Mouse (Mus musculus): ENCODE data around the gene Snx29. TPM values are rescaled to one million over a fixed set of nuclear protein-coding genes. Genes with fewer than 3 reads are reported as not detected.

Gene Snx29
- polyA plus RNA-seq, 1 experiment from 2014 or later = 4.0 TPM

GRCm38 (mm10) chr16:11495923-11496616, 173.4 kb downstream of the Snx29 start:
- Histone ChIP-seq H3K9ac (no peak overlapping the region), H3K4me1 (replicated peaks) (peaks cover 22% of the 10 kb centered on the region), H3K27ac (replicated peaks) (no peak overlapping the region), H3K27me3 (no peaks in the 10 kb centered on the region), H3K4me2 (no peak overlapping the region), H3K36me3 (replicated peaks) (no peaks in the 10 kb centered on the region), H3K4me3 (replicated peaks) (no peak overlapping the region), H3K9me3 (replicated peaks) (no peaks in the 10 kb centered on the region)
- no peak for ATAC-seq (ENCODE audit: insufficient read depth)
- 35% methylated on average over 10 of the region's 10 CpGs for WGBS (ENCODE audit: insufficient replicate concordance)

GRCm38 (mm10) chr16:11496721-11497120, 174.0 kb downstream of the Snx29 start:
- no peak overlapping the region for H3K9ac ChIP-seq
- WGBS (ENCODE audit: insufficient replicate concordance) = 64% methylated on average over 3 of the region's 3 CpGs
- no peaks in the 10 kb centered on the region for H3K9me3 ChIP-seq (replicated peaks)
- H3K4me2 ChIP-seq = no peak overlapping the region
- H3K4me3 ChIP-seq (replicated peaks) = no peak overlapping the region
- H3K36me3 ChIP-seq (replicated peaks) = no peaks in the 10 kb centered on the region
- no peaks in the 10 kb centered on the region for H3K27me3 ChIP-seq
- H3K4me1 ChIP-seq (replicated peaks) = peaks cover 22% of the 10 kb centered on the region
- H3K27ac ChIP-seq (replicated peaks) = no peak overlapping the region
- ATAC-seq (ENCODE audit: insufficient read depth) = no peak

GRCm38 (mm10) chr16:11500061-11500460, 177.4 kb downstream of the Snx29 start:
- ATAC-seq (ENCODE audit: insufficient read depth) = no peak
- WGBS (ENCODE audit: insufficient replicate concordance) = 64% methylated on average over 4 of the region's 4 CpGs
- no peak overlapping the region for H3K4me3 ChIP-seq (replicated peaks)
- H3K4me2 ChIP-seq = no peak overlapping the region
- H3K9me3 ChIP-seq (replicated peaks) = no peaks in the 10 kb centered on the region
- H3K36me3 ChIP-seq (replicated peaks) = no peaks in the 10 kb centered on the region
- H3K9ac ChIP-seq = no peak overlapping the region
- H3K27me3 ChIP-seq = no peaks in the 10 kb centered on the region
- no peak overlapping the region for H3K27ac ChIP-seq (replicated peaks)
- H3K4me1 ChIP-seq (replicated peaks) = peaks cover 22% of the 10 kb centered on the region

DNA sequence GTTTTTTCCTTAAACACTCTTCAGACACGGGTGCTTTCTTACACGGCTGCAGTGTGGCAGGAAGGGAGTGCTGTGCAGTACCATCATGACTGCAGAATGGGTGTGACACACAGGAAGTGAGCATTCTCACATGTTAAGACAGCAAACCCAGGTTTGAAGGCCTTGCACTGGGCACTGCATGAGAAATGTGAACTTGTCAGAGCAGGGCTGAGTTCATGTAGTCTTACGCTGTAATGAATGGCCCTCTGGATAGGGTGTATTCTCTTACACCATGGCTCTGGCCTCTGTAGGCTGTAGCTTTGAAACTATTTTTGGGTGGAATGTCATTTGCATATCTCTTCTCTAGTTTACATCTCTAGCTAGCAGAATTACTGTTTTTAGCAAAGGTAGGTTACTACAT, 178.4 kb downstream of the Snx29 start:
- no peak for ATAC-seq (ENCODE audit: insufficient read depth)
- no peaks in the 10 kb centered on the region for H3K9me3 ChIP-seq (replicated peaks)
- H3K27me3 ChIP-seq = no peaks in the 10 kb centered on the region
- 61% methylated on average over 3 of the region's 3 CpGs for WGBS (ENCODE audit: insufficient replicate concordance)
- no peak overlapping the region for H3K4me2 ChIP-seq
- no peak overlapping the region for H3K9ac ChIP-seq
- H3K4me3 ChIP-seq (replicated peaks) = no peak overlapping the region
- peaks cover 22% of the 10 kb centered on the region for H3K4me1 ChIP-seq (replicated peaks)
- H3K27ac ChIP-seq (replicated peaks) = no peak overlapping the region
- H3K36me3 ChIP-seq (replicated peaks) = no peaks in the 10 kb centered on the region

- no peak overlapping the region for H3K27ac ChIP-seq (replicated peaks)
- no peak overlapping the region for H3K4me2 ChIP-seq
- no peak overlapping the region for H3K4me3 ChIP-seq (replicated peaks)
- peaks cover 19% of the 10 kb centered on the region for H3K4me1 ChIP-seq (replicated peaks)
- no peaks in the 10 kb centered on the region for H3K36me3 ChIP-seq (replicated peaks)
- no peak for ATAC-seq (ENCODE audit: insufficient read depth)
- no peaks in the 10 kb centered on the region for H3K9me3 ChIP-seq (replicated peaks)
- H3K27me3 ChIP-seq = no peaks in the 10 kb centered on the region
- no peak overlapping the region for H3K9ac ChIP-seq
- 65% methylated on average over 2 of the region's 2 CpGs for WGBS (ENCODE audit: insufficient replicate concordance)
Measured at GRCm38 (mm10) chr16:11501611-11502010, 178.9 kb downstream of the Snx29 start.

DNA sequence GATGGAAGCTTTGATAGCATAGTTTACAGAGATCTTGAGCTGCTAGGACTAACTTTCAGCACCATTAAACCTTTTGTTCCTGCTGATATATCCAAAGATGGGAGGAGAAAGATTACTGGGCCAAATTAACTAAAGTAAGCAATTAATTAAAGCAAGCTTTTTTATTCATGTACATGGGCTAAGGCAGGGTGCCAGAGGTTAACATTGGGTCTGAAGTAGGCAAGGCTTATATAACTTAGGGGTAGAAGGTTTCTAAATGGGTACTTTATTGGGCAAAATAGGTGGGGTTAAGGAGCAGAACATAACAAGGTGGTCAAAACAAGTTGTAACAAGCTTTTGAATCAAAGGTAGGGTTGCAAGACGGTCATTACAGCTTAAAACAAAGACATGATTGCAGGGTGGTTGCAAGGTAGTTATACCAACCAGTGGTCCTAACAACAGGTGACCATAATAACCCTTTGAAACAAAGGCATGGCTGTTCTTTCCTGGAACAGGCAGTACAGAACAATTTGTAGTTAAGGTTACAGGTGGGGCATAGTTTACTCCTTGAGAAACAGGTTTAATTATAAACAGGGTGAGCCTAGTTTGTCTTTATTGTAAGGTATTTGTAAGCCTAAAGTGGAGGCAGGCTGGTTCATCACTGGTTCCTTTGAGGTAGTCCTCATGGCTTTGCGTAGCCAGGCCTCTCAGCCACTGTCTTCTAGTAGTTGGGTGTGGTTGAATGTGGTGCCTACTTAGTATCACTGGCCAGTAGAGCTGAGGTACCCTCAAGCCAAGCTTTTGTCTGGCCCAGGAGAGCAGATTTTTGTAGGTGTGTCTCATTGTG, 182.2 kb downstream of the Snx29 start:
- Histone ChIP-seq H3K36me3 (replicated peaks) (no peaks in the 10 kb centered on the region), H3K4me3 (replicated peaks) (no peak overlapping the region), H3K27me3 (no peaks in the 10 kb centered on the region), H3K4me2 (no peak overlapping the region), H3K27ac (replicated peaks) (no peak overlapping the region), H3K9me3 (replicated peaks) (no peaks in the 10 kb centered on the region), H3K9ac (no peak overlapping the region), H3K4me1 (replicated peaks) (no peaks in the 10 kb centered on the region)
- no peak for ATAC-seq (ENCODE audit: insufficient read depth)
- WGBS (ENCODE audit: insufficient replicate concordance) = 62% methylated on average over 2 of the region's 2 CpGs

GRCm38 (mm10) chr16:11505492-11506176, 182.9 kb downstream of the Snx29 start:
- Histone ChIP-seq H3K4me3 (replicated peaks) (no peak overlapping the region), H3K27me3 (no peaks in the 10 kb centered on the region), H3K9me3 (replicated peaks) (no peaks in the 10 kb centered on the region), H3K9ac (no peak overlapping the region), H3K27ac (replicated peaks) (no peak overlapping the region), H3K4me1 (replicated peaks) (no peaks in the 10 kb centered on the region), H3K4me2 (no peak overlapping the region), H3K36me3 (replicated peaks) (no peaks in the 10 kb centered on the region)
- 55% methylated on average over 5 of the region's 5 CpGs for WGBS (ENCODE audit: insufficient replicate concordance)
- ATAC-seq (ENCODE audit: insufficient read depth) = no peak

GRCm38 (mm10) chr16:11507188-11507731, 184.6 kb downstream of the Snx29 start:
- Histone ChIP-seq H3K27ac (replicated peaks) (no peak overlapping the region), H3K9me3 (replicated peaks) (no peaks in the 10 kb centered on the region), H3K9ac (no peak overlapping the region), H3K36me3 (replicated peaks) (no peaks in the 10 kb centered on the region), H3K4me1 (replicated peaks) (no peaks in the 10 kb centered on the region), H3K4me3 (replicated peaks) (no peak overlapping the region), H3K27me3 (no peaks in the 10 kb centered on the region), H3K4me2 (no peak overlapping the region)
- WGBS (ENCODE audit: insufficient replicate concordance) = 80% methylated on average over 9 of the region's 9 CpGs
- ATAC-seq (ENCODE audit: insufficient read depth) = no peak

- H3K9me3 ChIP-seq (replicated peaks) = no peaks in the 10 kb centered on the region
- no peak overlapping the region for H3K9ac ChIP-seq
- WGBS (ENCODE audit: insufficient replicate concordance) = 75% methylated on average over 7 of the region's 7 CpGs
- no peak overlapping the region for H3K4me2 ChIP-seq
- no peaks in the 10 kb centered on the region for H3K4me1 ChIP-seq (replicated peaks)
- ATAC-seq (ENCODE audit: insufficient read depth) = no peak
- no peaks in the 10 kb centered on the region for H3K36me3 ChIP-seq (replicated peaks)
- H3K27me3 ChIP-seq = no peaks in the 10 kb centered on the region
- H3K4me3 ChIP-seq (replicated peaks) = no peak overlapping the region
- no peak overlapping the region for H3K27ac ChIP-seq (replicated peaks)
Measured at GRCm38 (mm10) chr16:11508341-11508740, 185.6 kb downstream of the Snx29 start.

DNA sequence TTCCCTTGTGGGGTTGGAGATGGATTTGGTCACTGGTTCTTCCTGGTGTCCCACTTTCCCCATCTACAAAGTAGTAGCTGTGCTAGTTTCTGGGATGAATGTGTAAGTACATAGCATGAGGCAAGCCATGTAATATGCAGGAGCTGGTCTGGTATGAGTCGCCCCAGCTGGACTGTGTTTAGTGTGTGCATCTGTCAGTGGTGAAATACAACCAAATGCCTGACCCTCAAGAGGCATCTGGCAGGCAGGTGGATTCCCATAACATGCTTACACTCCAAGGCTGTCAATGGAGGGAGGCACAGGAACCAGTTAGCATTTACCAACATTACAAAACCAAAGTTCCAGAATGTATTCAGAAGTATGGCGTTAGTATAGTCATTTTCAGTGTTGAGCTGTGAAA, 187.7 kb downstream of the Snx29 start:
- Histone ChIP-seq H3K4me2 (no peak overlapping the region), H3K27me3 (no peaks in the 10 kb centered on the region), H3K4me3 (replicated peaks) (no peak overlapping the region), H3K9me3 (replicated peaks) (no peaks in the 10 kb centered on the region), H3K4me1 (replicated peaks) (no peaks in the 10 kb centered on the region), H3K36me3 (replicated peaks) (no peaks in the 10 kb centered on the region), H3K9ac (no peak overlapping the region), H3K27ac (replicated peaks) (no peak overlapping the region)
- WGBS (ENCODE audit: insufficient replicate concordance) = 63% methylated on average over 2 of the region's 2 CpGs
- no peak for ATAC-seq (ENCODE audit: insufficient read depth)

DNA sequence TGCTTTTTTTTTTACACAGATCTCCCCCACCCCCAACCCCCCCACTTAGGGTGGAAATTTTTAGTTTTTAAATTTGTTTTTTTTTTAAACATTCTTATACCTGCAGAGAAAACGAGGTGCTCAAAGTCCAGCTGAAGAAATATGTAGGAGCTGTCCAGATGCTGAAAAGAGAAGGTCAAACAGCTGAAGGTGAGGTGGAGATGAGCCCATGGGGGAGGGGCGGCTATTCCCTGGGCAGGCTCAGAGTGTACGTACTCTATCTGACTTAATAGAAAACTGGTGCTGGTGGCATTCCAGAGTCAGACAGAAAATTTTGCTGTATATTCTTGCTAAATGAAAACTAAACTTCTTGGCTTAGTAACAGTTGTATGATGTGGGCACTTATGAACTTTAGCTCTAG, 188.1 kb downstream of the Snx29 start:
- Histone ChIP-seq H3K27me3 (no peaks in the 10 kb centered on the region), H3K36me3 (replicated peaks) (no peaks in the 10 kb centered on the region), H3K4me1 (replicated peaks) (no peaks in the 10 kb centered on the region), H3K4me2 (no peak overlapping the region), H3K9ac (no peak overlapping the region), H3K4me3 (replicated peaks) (no peak overlapping the region), H3K27ac (replicated peaks) (no peak overlapping the region), H3K9me3 (replicated peaks) (no peaks in the 10 kb centered on the region)
- WGBS (ENCODE audit: insufficient replicate concordance) = 61% methylated on average over 3 of the region's 3 CpGs
- ATAC-seq (ENCODE audit: insufficient read depth) = no peak

Measured in liver, embryonic 15.5 days (tissue).